Mouse (Mus musculus): Measurements from ENCODE around the gene Igf1r.

GRCm38 (mm10) chr7:67951532-67952035, 1.0 kb upstream of the Igf1r start:
- TF ChIP-seq CTCF (IDR thresholded peaks at IDR 0.05; ENCODE audit: insufficient read depth, low read length) (no peak), POLR2A (IDR thresholded peaks at IDR 0.05; ENCODE audit: borderline replicate concordance, extremely low read depth, low read depth, low read length) (no peak)

All from lung, adult 2 months (tissue).